Mouse (Mus musculus) megakaryocyte, embryonic 14.5 days (primary cell): Measurements from ENCODE around the gene Stra6.

Source experiments
- FLI1 ChIP-seq: IDR thresholded peaks from 2 replicates; pipeline ENCODE4 v1.6.1; 2012; ENCODE audit warnings: low read length, inconsistent platforms, mixed read lengths
- GATA1 ChIP-seq: IDR thresholded peaks from 3 replicates; pipeline ENCODE4 v1.6.1; 2012; ENCODE audit warnings: mixed read lengths, low read length, inconsistent platforms, borderline replicate concordance

DNA sequence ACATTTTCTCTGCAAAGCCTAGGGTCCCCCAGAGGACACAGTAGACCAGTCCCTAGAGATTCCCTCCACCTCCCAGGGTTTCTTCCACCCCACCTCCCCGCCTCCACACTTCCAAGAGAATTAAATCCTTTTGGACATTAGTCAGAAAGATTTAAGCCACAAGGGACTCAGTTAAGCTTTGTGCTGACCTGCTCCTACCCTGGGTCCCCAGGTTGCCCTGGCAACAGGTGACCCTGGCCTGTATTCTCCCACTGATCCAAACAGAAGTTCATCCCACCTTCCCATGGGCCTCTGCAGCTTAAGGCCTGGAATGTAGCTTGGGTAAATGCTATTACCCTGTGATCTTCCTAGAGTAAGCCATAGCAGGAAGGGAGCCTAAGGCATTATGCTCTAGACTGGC lies 81.1 kb downstream of the Stra6 start:
- TF ChIP-seq GATA1, result no peak
- no peak for TF ChIP-seq FLI1
